Mouse (Mus musculus): Measurements from ENCODE around the gene Ttc8.

Gene Ttc8

GRCm38 (mm10) chr12:98973461-98973860 is 53.1 kb downstream of the Ttc8 start:
- DNase-seq (ENCODE audit: low read depth, low spot score): no peak

- DNase-seq (ENCODE audit: low read depth, low spot score): no peak
Measured at GRCm38 (mm10) chr12:98974157-98974804, 53.9 kb downstream of the Ttc8 start.

- DNase-seq (ENCODE audit: low read depth, low spot score): no peak
Measured at GRCm38 (mm10) chr12:98981081-98981480, 60.7 kb downstream of the Ttc8 start.

GRCm38 (mm10) chr12:98984785-98985184 is 64.4 kb downstream of the Ttc8 start:
- no peak for DNase-seq (ENCODE audit: low read depth, low spot score)

GRCm38 (mm10) chr12:98991076-98991829 is 70.9 kb downstream of the Ttc8 start:
- no peak for DNase-seq (ENCODE audit: low read depth, low spot score)

- no peak for DNase-seq (ENCODE audit: low read depth, low spot score)
Measured at GRCm38 (mm10) chr12:98991830-98992216, 71.4 kb downstream of the Ttc8 start.

GRCm38 (mm10) chr12:98993736-98994135 is 73.4 kb downstream of the Ttc8 start:
- no peak for DNase-seq (ENCODE audit: low read depth, low spot score)

- DNase-seq (ENCODE audit: low read depth, low spot score): no peak
Measured at GRCm38 (mm10) chr12:98994366-98994765, 74.0 kb downstream of the Ttc8 start.

GRCm38 (mm10) chr12:98995881-98996280 is 75.5 kb downstream of the Ttc8 start:
- no peak for DNase-seq (ENCODE audit: low read depth, low spot score)

- DNase-seq (ENCODE audit: low read depth, low spot score): peak; percentile 14
Measured at GRCm38 (mm10) chr12:98996581-98996988, 76.2 kb downstream of the Ttc8 start.

- DNase-seq (ENCODE audit: low read depth, low spot score): no peak
Measured at GRCm38 (mm10) chr12:98997046-98997445, 76.7 kb downstream of the Ttc8 start.

GRCm38 (mm10) chr12:98998662-98999428 is 78.5 kb downstream of the Ttc8 start:
- DNase-seq (ENCODE audit: low read depth, low spot score): no peak

- no peak for DNase-seq (ENCODE audit: low read depth, low spot score)
Measured at GRCm38 (mm10) chr12:99000310-99000709, 79.9 kb downstream of the Ttc8 start.

- DNase-seq (ENCODE audit: low read depth, low spot score): no peak
Measured at GRCm38 (mm10) chr12:99003046-99003445, 82.7 kb downstream of the Ttc8 start.

GRCm38 (mm10) chr12:99004752-99005151 is 84.4 kb downstream of the Ttc8 start:
- no peak for DNase-seq (ENCODE audit: low read depth, low spot score)

- DNase-seq (ENCODE audit: low read depth, low spot score): no peak
Measured at GRCm38 (mm10) chr12:99008786-99009185, 88.4 kb downstream of the Ttc8 start.

GRCm38 (mm10) chr12:99009430-99009829 is 89.1 kb downstream of the Ttc8 start:
- DNase-seq (ENCODE audit: low read depth, low spot score): no peak

- DNase-seq (ENCODE audit: low read depth, low spot score): no peak
Measured at GRCm38 (mm10) chr12:99010044-99010443, 89.7 kb downstream of the Ttc8 start.

- DNase-seq (ENCODE audit: low read depth, low spot score): no peak
Measured at GRCm38 (mm10) chr12:99011161-99011861, 90.9 kb downstream of the Ttc8 start.

GRCm38 (mm10) chr12:99015870-99016269 is 95.5 kb downstream of the Ttc8 start:
- DNase-seq (ENCODE audit: low read depth, low spot score): no peak

- no peak for DNase-seq (ENCODE audit: low read depth, low spot score)
Measured at GRCm38 (mm10) chr12:99024430-99024960, 104.1 kb downstream of the Ttc8 start.

GRCm38 (mm10) chr12:99026291-99026690 is 105.9 kb downstream of the Ttc8 start:
- DNase-seq (ENCODE audit: low read depth, low spot score): no peak
